Mouse (Mus musculus): ENCODE results near the gene Sytl2. TPM values are rescaled to one million over a fixed set of nuclear protein-coding genes. Genes with fewer than 3 reads are reported as not detected.

Gene Sytl2
- total RNA-seq, 2 experiments from 2014 or later, result 2.5 to 3.2 TPM

- intact Hi-C loops (cut with DNase I), result no loop called here
- no peak for DNase-seq (ENCODE audit: low spot score)
These were observed 52.2 kb downstream of the Sytl2 start for GRCm38 (mm10) chr7:90354229-90354604.

GRCm38 (mm10) chr7:90355454-90355853 is 53.4 kb downstream of the Sytl2 start:
- intact Hi-C loops (cut with DNase I), result no loop called here
- DNase-seq (ENCODE audit: low spot score), result no peak

GRCm38 (mm10) chr7:90355995-90356394 is 53.9 kb downstream of the Sytl2 start:
- intact Hi-C loops (cut with DNase I), result no loop called here
- DNase-seq (ENCODE audit: low spot score), result no peak

DNA sequence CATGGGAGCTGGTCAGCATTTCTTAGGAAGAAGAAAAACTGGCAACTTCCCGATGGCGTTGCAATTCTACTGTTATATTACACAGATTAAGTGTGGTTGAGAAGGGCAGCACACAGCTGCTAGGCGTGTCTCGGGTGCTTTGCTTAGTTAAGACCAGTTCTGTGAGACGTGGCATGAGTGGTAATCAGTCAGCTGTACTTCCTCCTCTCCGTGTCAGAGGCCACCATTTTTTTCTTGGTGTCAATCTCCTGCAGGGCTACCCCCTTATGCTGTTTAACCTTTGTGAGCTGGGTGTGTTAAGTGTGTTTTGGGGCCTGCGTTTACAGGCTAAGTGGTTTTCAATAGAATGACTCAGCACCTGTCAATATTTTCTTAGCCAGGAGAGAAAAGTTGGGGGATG is 60.7 kb downstream of the Sytl2 start:
- intact Hi-C loops (cut with DNase I), result no loop called here
- no peak for DNase-seq (ENCODE audit: low spot score)

- peak; percentile 6 for DNase-seq (ENCODE audit: low spot score)
- intact Hi-C loops (cut with DNase I), result no loop called here
These were observed 68.2 kb downstream of the Sytl2 start for GRCm38 (mm10) chr7:90370071-90370851.

GRCm38 (mm10) chr7:90372804-90373203 is 70.8 kb downstream of the Sytl2 start:
- DNase-seq (ENCODE audit: low spot score), result no peak
- intact Hi-C loops (cut with DNase I), result no loop called here

- intact Hi-C loops (cut with DNase I), result no loop called here
- DNase-seq (ENCODE audit: low spot score), result no peak
These were observed 82.4 kb downstream of the Sytl2 start for GRCm38 (mm10) chr7:90384411-90384810.

DNA sequence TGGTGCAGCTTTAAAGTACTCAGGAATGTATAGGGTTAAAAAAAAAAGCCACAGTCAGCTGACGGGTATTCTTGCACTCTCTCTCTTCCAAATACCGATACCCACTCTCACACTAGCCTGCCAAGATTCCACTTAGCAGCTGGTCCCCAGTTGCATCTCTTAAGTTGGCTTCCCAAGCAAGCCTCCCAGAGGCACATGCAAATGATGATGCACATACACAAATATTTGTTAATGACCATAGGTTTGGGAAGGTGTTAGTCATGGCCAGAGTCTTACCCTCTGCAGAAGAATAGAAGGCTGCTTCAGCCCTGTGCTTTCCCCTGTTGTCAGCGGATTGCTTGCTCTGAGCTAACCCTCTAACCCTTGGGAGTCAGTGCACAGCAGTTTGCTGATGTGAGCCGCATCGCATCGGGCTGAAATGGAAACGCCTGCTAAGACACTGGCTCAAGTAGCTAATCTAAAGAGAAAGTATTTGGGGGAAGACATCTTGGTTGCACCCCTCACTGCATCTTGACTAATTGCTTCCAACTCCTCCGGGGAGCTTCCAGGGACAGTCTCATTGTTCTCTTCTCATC is 84.9 kb downstream of the Sytl2 start:
- no peak for DNase-seq (ENCODE audit: low spot score)
- intact Hi-C loops (cut with DNase I), result no loop called here

DNA sequence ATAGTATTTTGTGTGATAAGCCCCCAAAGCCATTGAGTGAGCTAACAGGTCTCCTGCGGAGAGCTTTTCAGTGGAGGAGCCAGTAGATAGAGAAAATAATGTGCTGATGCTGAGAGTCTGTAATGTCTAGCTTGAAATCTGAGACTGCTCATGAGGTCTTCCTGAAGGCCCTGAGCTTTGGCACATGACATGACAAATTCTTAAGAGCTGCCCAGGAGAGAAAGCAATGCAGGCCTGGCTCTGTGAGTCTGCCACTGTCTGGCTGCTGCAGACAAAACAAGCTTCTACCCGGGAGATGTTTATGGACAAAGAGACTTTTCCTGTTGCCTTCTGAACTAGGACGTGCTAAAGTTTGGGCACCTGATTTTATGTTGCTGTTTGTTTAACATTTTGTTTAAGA is 87.7 kb downstream of the Sytl2 start:
- intact Hi-C loops (cut with DNase I), result no loop called here
- DNase-seq (ENCODE audit: low spot score), result no peak

GRCm38 (mm10) chr7:90395073-90395472 is 93.0 kb downstream of the Sytl2 start:
- intact Hi-C loops (cut with DNase I), result no loop called here
- DNase-seq (ENCODE audit: low spot score), result no peak

GRCm38 (mm10) chr7:90395928-90396327 is 93.9 kb downstream of the Sytl2 start:
- DNase-seq (ENCODE audit: low spot score), result no peak
- intact Hi-C loops (cut with DNase I), result no loop called here

- DNase-seq (ENCODE audit: low spot score), result no peak
- intact Hi-C loops (cut with DNase I), result loop anchor here (5.0 kb wide), 2 partner anchors 128 to 413 kb away; no protein-coding TSS in a partner anchor
These were observed 107.9 kb downstream of the Sytl2 start for GRCm38 (mm10) chr7:90409934-90410333.

GRCm38 (mm10) chr7:90426020-90427001 is 124.3 kb downstream of the Sytl2 start, which contains the start of gene Ccdc89:
TSS of gene Ccdc89 (plus strand) at chr7:90426577.
- intact Hi-C loops (cut with DNase I), result loop anchor here (5.0 kb wide), 1 partner anchor 444 kb away; the partner anchor contains the start of gene Eed
- peak; percentile 73 for DNase-seq (ENCODE audit: low spot score)

GRCm38 (mm10) chr7:90427006-90427405 is 125.0 kb downstream of the Sytl2 start:
- no peak for DNase-seq (ENCODE audit: low spot score)
- intact Hi-C loops (cut with DNase I), result loop anchor here (5.0 kb wide), 1 partner anchor 445 kb away; the partner anchor contains the start of gene Eed

- no peak for DNase-seq (ENCODE audit: low spot score)
These were observed 130.2 kb downstream of the Sytl2 start for GRCm38 (mm10) chr7:90432221-90432620.

DNA sequence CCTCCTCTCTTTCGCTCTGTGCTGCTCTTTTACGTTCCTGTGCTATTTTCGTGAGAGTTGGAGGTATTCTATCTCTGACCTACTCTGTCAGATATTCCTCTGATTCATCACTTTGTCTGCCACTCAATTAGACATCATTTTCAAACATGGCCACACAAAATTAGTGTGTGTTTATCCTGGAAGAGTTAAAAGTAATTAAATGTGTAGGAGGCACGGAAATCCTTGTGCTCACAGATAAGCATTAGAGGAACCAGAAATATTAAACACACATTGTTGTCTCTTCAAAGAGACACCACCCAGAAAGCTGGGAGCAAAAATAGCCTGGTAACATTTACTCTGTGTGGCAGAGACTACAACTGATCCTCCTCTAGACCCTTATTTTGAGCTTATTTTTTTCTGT is 138.0 kb downstream of the Sytl2 start:
- intact Hi-C loops (cut with DNase I), result no loop called here
- DNase-seq (ENCODE audit: low spot score), result no peak

More at GRCm38 (mm10) chr7:90432221-90432620, 130.2 kb downstream of the Sytl2 start:
- intact Hi-C loops (cut with DNase I), result no loop called here

DNA sequence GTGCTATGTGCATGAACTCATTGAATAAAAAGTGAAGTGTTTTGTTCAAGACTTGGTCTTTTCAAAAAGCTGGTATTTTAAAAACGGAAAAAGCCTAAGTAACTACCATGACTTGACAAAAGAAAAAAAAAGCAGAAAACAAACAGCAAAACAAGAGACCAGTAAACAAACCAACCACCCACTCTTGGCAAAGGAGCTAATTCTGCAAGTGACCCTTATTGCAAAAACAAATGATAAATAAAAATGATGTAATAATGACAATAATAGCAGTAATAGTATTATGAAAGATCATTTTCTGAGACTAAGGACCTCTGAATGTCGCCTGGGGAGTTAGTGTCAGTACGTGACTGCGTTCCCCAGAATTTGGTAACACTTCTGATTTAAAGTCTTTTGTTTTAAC is 140.0 kb downstream of the Sytl2 start:
- intact Hi-C loops (cut with DNase I), result loop anchor here (1.0 kb wide), 1 partner anchor 13 kb away; no protein-coding TSS in a partner anchor
- no peak for DNase-seq (ENCODE audit: low spot score)

DNA sequence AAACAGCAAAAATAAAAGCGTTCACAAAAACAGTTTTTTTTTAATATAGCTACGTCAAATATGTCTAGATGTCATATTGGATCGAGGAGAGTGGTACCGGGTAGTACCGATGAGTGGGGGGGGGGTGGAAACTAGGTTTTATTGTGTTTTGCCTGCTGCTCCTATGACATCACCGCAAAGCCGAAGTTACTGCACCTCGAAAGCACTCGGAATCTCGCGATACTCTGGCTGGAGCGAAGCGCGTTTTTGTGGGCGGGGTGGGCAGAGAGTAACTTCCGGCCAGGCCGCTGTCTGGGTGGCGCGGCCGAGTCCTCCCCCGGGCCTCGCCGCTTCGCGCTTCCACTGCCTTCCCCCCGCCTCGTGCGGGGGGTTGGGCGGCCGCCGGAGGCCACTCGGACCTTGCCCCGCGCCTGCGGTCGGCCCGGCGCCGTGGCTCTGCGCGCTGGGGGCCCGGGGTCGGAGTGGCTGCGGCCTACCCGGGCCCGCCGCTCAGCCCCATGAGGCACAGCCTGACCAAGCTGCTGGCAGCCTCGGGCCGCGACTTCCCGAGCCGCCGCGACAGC is 140.5 kb downstream of the Sytl2 start, which contains the start of gene Crebzf:
TSS of gene Crebzf (plus strand) at position 212 of the 563 bp plus-strand sequence.
- DNase-seq (ENCODE audit: low spot score), result peak; percentile 94
- intact Hi-C loops (cut with DNase I), result loop anchor here (1.0 kb wide), 2 partner anchors 13 to 33 kb away; no protein-coding TSS in a partner anchor
